Mouse (Mus musculus) forebrain, postnatal 0 days (tissue): ENCODE data around the gene Tnfsf18. TPM values are rescaled to one million over a fixed set of nuclear protein-coding genes. Genes with fewer than 3 reads are reported as not detected.

Experiments used
- ATAC-seq: fragments of 200-750 bp; cut with Nextera tagmentation; 2 replicates; pipeline ENCODE4 v1.8.0; 2017; ENCODE audit warnings: mild to moderate bottlenecking, moderate library complexity
- DNase-seq: peaks from one replicate; pipeline ENCODE4 v3.0.0-alpha.2; 2015
- H3K27ac ChIP-seq: fragments of 300-500 bp; sonication (generic); 2 replicates; pipeline ENCODE4 v1.5.1; 2014; ENCODE audit warnings: low read depth, mild to moderate bottlenecking, antibody characterized with exemption, low read length, moderate library complexity, mixed read lengths
- H3K27me3 ChIP-seq: fragments of 300-500 bp; sonication (generic); 2 replicates; pipeline ENCODE4 v1.6.1; 2014; ENCODE audit warnings: mild to moderate bottlenecking, low read length, mixed read lengths; ENCODE audit not compliant: insufficient read depth
- H3K36me3 ChIP-seq: fragments of 300-500 bp; sonication (generic); 2 replicates; pipeline ENCODE4 v1.6.1; 2014; ENCODE audit warnings: mild to moderate bottlenecking, moderate library complexity; ENCODE audit not compliant: insufficient read depth
- H3K4me1 ChIP-seq: fragments of 300-500 bp; sonication (generic); 2 replicates; pipeline ENCODE4 v1.6.1; 2014; ENCODE audit warnings: antibody characterized with exemption; ENCODE audit not compliant: insufficient read depth
- H3K4me2 ChIP-seq: fragments of 300-500 bp; sonication (generic); 2 replicates; pipeline ENCODE4 v1.6.1; 2014; ENCODE audit warnings: low read depth, mild to moderate bottlenecking, moderate library complexity
- H3K4me3 ChIP-seq: fragments of 300-500 bp; sonication (generic); 2 replicates; pipeline ENCODE4 v1.5.1; 2014; ENCODE audit warnings: low read depth, low read length, mixed read lengths
- H3K9ac ChIP-seq: fragments of 300-500 bp; sonication (generic); 2 replicates; pipeline ENCODE4 v1.6.1; 2014; ENCODE audit warnings: mild to moderate bottlenecking
- H3K9me3 ChIP-seq: fragments of 300-500 bp; sonication (generic); 2 replicates; pipeline ENCODE4 v1.6.1; 2016; ENCODE audit warnings: low read length
- CTCF ChIP-seq: sonication (generic); IDR thresholded peaks from 2 replicates; pipeline ENCODE4 v1.5.1; 2016; ENCODE audit warnings: antibody characterized with exemption, control low read depth, low read depth
- WGBS: fragments of 180-500 bp; shearing (Covaris S2); extraction: QIAGEN DNeasy Blood & Tissue Kit; methylation state at CpG from one replicate; pipeline ENCODE4 v1.1.7; 2014; 5-methylcytosine and 5-hydroxymethylcytosine counted together
- polyA plus RNA-seq: library from polyadenylated mRNA; unstranded; fragments of >200 nt; fragmentation: Nextera tagmentation; extraction: Ambion mirVana; gene quantifications from 2 replicates; pipeline ENCODE4 v1.2.1, GENCODE M21; 2015
- total RNA-seq: library from RNA; depleted of rRNA; stranded (reverse); fragments of >200 nt; gene quantifications from 2 replicates; pipeline ENCODE4 v1.2.3, GENCODE M21; 2014; rRNA removed

The Tnfsf18 gene
- total and polyA plus RNA-seq, 2 experiments from 2014 or later = 0.14 TPM; not detected in 1

- no peak overlapping the region for H3K4me2 ChIP-seq
- no peaks in the 10 kb centered on the region for H3K36me3 ChIP-seq
- H3K4me3 ChIP-seq = no peak overlapping the region
- no peaks in the 10 kb centered on the region for H3K9me3 ChIP-seq
- DNase-seq (no peak), ATAC-seq (no peak)
- no peaks in the 10 kb centered on the region for H3K27me3 ChIP-seq
- whole genome bisulfite sequencing = 36% methylated on average over 3 of the region's 3 CpGs
- TF ChIP-seq CTCF = no peak
- no peak overlapping the region for H3K27ac ChIP-seq
- H3K9ac ChIP-seq = no peak overlapping the region
- H3K4me1 ChIP-seq = no peaks in the 10 kb centered on the region
Observed at GRCm38 (mm10) chr1:161507623-161508047, 13.2 kb downstream of the Tnfsf18 start.

GRCm38 (mm10) chr1:161517355-161517754 is 22.9 kb downstream of the Tnfsf18 start:
- no peak overlapping the region for H3K9ac ChIP-seq
- no peak overlapping the region for H3K4me2 ChIP-seq
- DNase-seq = no peak
- TF ChIP-seq CTCF = no peak
- no peak overlapping the region for H3K27ac ChIP-seq
- WGBS = 80% methylated on average over 3 of the region's 3 CpGs
- no peaks in the 10 kb centered on the region for H3K36me3 ChIP-seq
- no peak overlapping the region for H3K4me3 ChIP-seq
- H3K27me3 ChIP-seq = no peaks in the 10 kb centered on the region
- no peaks in the 10 kb centered on the region for H3K9me3 ChIP-seq
- no peak for ATAC-seq
- H3K4me1 ChIP-seq = no peaks in the 10 kb centered on the region

GRCm38 (mm10) chr1:161520223-161520622 is 25.8 kb downstream of the Tnfsf18 start:
- no peaks in the 10 kb centered on the region for H3K9me3 ChIP-seq
- H3K27ac ChIP-seq = no peak overlapping the region
- H3K4me1 ChIP-seq = no peaks in the 10 kb centered on the region
- DNase-seq (no peak), ATAC-seq (no peak)
- H3K9ac ChIP-seq = no peak overlapping the region
- no peak overlapping the region for H3K4me3 ChIP-seq
- no peaks in the 10 kb centered on the region for H3K27me3 ChIP-seq
- TF ChIP-seq CTCF = no peak
- H3K36me3 ChIP-seq = no peaks in the 10 kb centered on the region
- WGBS = 89% methylated on average over 1 of the region's 1 CpGs
- H3K4me2 ChIP-seq = no peak overlapping the region

- Histone ChIP-seq H3K27me3 (no peaks in the 10 kb centered on the region), H3K27ac (no peak overlapping the region), H3K4me3 (no peak overlapping the region), H3K9ac (no peak overlapping the region), H3K36me3 (no peaks in the 10 kb centered on the region), H3K4me1 (no peaks in the 10 kb centered on the region), H3K9me3 (no peaks in the 10 kb centered on the region), H3K4me2 (no peak overlapping the region)
- DNase-seq = no peak
- 81% methylated on average over 1 of the region's 1 CpGs for WGBS
- no peak for TF ChIP-seq CTCF
- no peak for ATAC-seq
Observed at GRCm38 (mm10) chr1:161528173-161528572, 33.7 kb downstream of the Tnfsf18 start.

GRCm38 (mm10) chr1:161550596-161551095 is 56.2 kb downstream of the Tnfsf18 start:
- Histone ChIP-seq H3K4me3 (no peak overlapping the region), H3K4me1 (no peaks in the 10 kb centered on the region), H3K27me3 (no peaks in the 10 kb centered on the region), H3K9ac (no peak overlapping the region), H3K36me3 (no peaks in the 10 kb centered on the region), H3K27ac (no peak overlapping the region), H3K9me3 (no peaks in the 10 kb centered on the region), H3K4me2 (no peak overlapping the region)
- no peak for ATAC-seq
- no peak for DNase-seq
- no peak for TF ChIP-seq CTCF
- 94% methylated on average over 5 of the region's 5 CpGs for WGBS

GRCm38 (mm10) chr1:161552098-161552497 is 57.6 kb downstream of the Tnfsf18 start:
- H3K27ac ChIP-seq = no peak overlapping the region
- H3K9me3 ChIP-seq = no peaks in the 10 kb centered on the region
- no peaks in the 10 kb centered on the region for H3K4me1 ChIP-seq
- no peak for DNase-seq
- 78% methylated on average over 2 of the region's 2 CpGs for WGBS
- no peak for ATAC-seq
- no peak overlapping the region for H3K4me2 ChIP-seq
- no peak for TF ChIP-seq CTCF
- no peaks in the 10 kb centered on the region for H3K36me3 ChIP-seq
- no peak overlapping the region for H3K9ac ChIP-seq
- H3K27me3 ChIP-seq = no peaks in the 10 kb centered on the region
- H3K4me3 ChIP-seq = no peak overlapping the region

Other genes starting within 250 kb of the Tnfsf18 start
- 102 and 126 TPM in 2 replicates for gene Prdx6, start 243.4 kb upstream of the Tnfsf18 start, total RNA-seq
- gene Prdx6, start 243.4 kb upstream of the Tnfsf18 start, polyA plus RNA-seq = 203 and 234 TPM in 2 replicates
- not detected in 2 replicates for gene Tnfsf4, start 99.2 kb upstream of the Tnfsf18 start, total RNA-seq
- not detected in 2 replicates for gene Tnfsf4, start 99.2 kb upstream of the Tnfsf18 start, polyA plus RNA-seq